9 mouse cellular contexts compared by ENCODE assay signal in genomic region chr14:26357242-26357641, GRCm38 (mm10).
DNase-seq lines count a peak whose midpoint lies in the region; ATAC-seq and TF ChIP-seq lines count a peak whose summit lies in the region.
"Had no signal": no experiment of that assay in that cellular context is flagged by ENCODE, and none has a peak within 500 bp of the region (broad histone marks: within the 10 kb centered on the region; RNA-seq: fewer than 3 reads in every experiment).

No protein-coding gene starts in this region.

- H3K36me3 ChIP-seq in ES-Bruce4 (ENCODE audit: control insufficient read depth, insufficient read depth, low read length, poor library complexity, severe bottlenecking), result no peaks in the 10 kb centered on the region
- H3K36me3 ChIP-seq in heart, embryonic 15.5 days, result no peaks in the 10 kb centered on the region
- no peaks in the 10 kb centered on the region for H3K36me3 ChIP-seq in liver, adult 2 months (ENCODE audit: control insufficient read depth, insufficient read depth, low read length)

- peak; percentile 96 for TF ChIP-seq EP300 in ES-Bruce4 (IDR thresholded peaks at IDR 0.05; ENCODE audit: insufficient read depth, low read depth, low read length)

- 21% methylated on average over 6 of the region's 6 CpGs for WGBS in heart, embryonic 15.5 days
- WGBS in liver, adult 2 months, result 30% methylated on average over 6 of the region's 6 CpGs

- H3K27me3 ChIP-seq in ES-Bruce4 (ENCODE audit: control insufficient read depth, insufficient read depth, low read length, poor library complexity, severe bottlenecking), result no peaks in the 10 kb centered on the region
- no peaks in the 10 kb centered on the region for H3K27me3 ChIP-seq in heart, embryonic 15.5 days
- H3K27me3 ChIP-seq in liver, adult 2 months (ENCODE audit: control insufficient read depth, insufficient read depth, low read length), result no peaks in the 10 kb centered on the region

- H3K4me3 ChIP-seq in ES-Bruce4 (ENCODE audit: low read depth, low read length), result peak overlapping the region; percentile 14
- H3K4me3 ChIP-seq in heart, embryonic 15.5 days, result no peak overlapping the region
- H3K4me3 ChIP-seq in liver, adult 2 months (ENCODE audit: insufficient read depth, low read depth, low read length), result no peak overlapping the region

- 0 out of 2 replicates have a peak overlapping the region, but pooled peaks have one; percentile 3 for H3K9ac ChIP-seq in ES-Bruce4 (ENCODE audit: low read depth, poor library complexity, severe bottlenecking)
- no peak overlapping the region for H3K9ac ChIP-seq in heart, embryonic 15.5 days
- H3K9ac ChIP-seq in liver, adult 2 months (ENCODE audit: low read depth, low read length), result no peak overlapping the region
- H3K9ac ChIP-seq: liver, embryonic 14.5 days had no signal

- peak overlapping the region; percentile 33 for H3K4me2 ChIP-seq in heart, embryonic 15.5 days

- TF ChIP-seq POLR2A in ES-Bruce4 (IDR thresholded peaks at IDR 0.05; ENCODE audit: insufficient read depth, low read length), result no peak
- TF ChIP-seq POLR2A in liver, adult 2 months (IDR thresholded peaks at IDR 0.05; ENCODE audit: extremely low read depth, insufficient read depth, low read length), result no peak

- H3K79me2 ChIP-seq in liver, adult 2 months (ENCODE audit: control insufficient read depth, insufficient read depth, low read length), result no peaks in the 10 kb centered on the region

- H3K9me3 ChIP-seq in ES-Bruce4 (replicated peaks; ENCODE audit: control insufficient read depth, insufficient read depth, low read length, poor library complexity, severe bottlenecking), result no peaks in the 10 kb centered on the region
- H3K9me3 ChIP-seq in heart, embryonic 15.5 days (replicated peaks), result no peaks in the 10 kb centered on the region

- peaks cover 6% of the 10 kb centered on the region for H3K4me1 ChIP-seq in ES-Bruce4 (ENCODE audit: control insufficient read depth, insufficient read depth, low read length)
- peaks cover 16% of the 10 kb centered on the region for H3K4me1 ChIP-seq in heart, embryonic 15.5 days (replicated peaks)
- no peaks in the 10 kb centered on the region for H3K4me1 ChIP-seq in liver, adult 2 months (ENCODE audit: control insufficient read depth, insufficient read depth, low read length)

- TF ChIP-seq CTCF in ES-Bruce4 (IDR thresholded peaks at IDR 0.05; ENCODE audit: low read depth, low read length), result no peak
- TF ChIP-seq CTCF in liver, adult 2 months (IDR thresholded peaks at IDR 0.05; ENCODE audit: low read depth, low read length), result no peak

- ATAC-seq in heart, embryonic 15.5 days (replicated peaks; ENCODE audit: insufficient number of reproducible peaks, insufficient read depth, low FRiP score, low read depth), result peak; percentile 80
- no peak for ATAC-seq in frontal cortex, adult (ENCODE audit: low TSS enrichment)

- H3K27ac ChIP-seq in ES-Bruce4 (ENCODE audit: insufficient read depth, low read length), result no peak overlapping the region
- H3K27ac ChIP-seq in heart, embryonic 15.5 days, result no peak overlapping the region; the same call in 1 of the 2 replicates
- no peak overlapping the region for H3K27ac ChIP-seq in liver, adult 2 months (replicated peaks; ENCODE audit: insufficient read depth, low read depth, low read length)
- H3K27ac ChIP-seq: liver, embryonic 14.5 days had no signal

- peak; percentile 84 to 92 for DNase-seq in adrenal gland, adult (ENCODE audit: inconsistent age in 2 of 2, low spot score in 1 of 2)
- peak; percentile 70 for DNase-seq in liver, adult 2 months (ENCODE audit: extremely low read depth, low read depth, low spot score)
- no peak for DNase-seq in left cerebral cortex, adult 9 months (ENCODE audit: low spot score in 2 of 2)
- no peak for DNase-seq in left cerebral cortex, adult 18-20 months (ENCODE audit: low spot score in 2 of 2)
- no peak for DNase-seq in cerebellum, adult 18-20 months

Comparison
In these comparisons a context has a peak if more than half of its experiments do, and no peak if none do; other contexts are left out.
1. DNase-seq: peak in adrenal gland, adult (2 of 2) and liver, adult 2 months (single experiment); none in left cerebral cortex, adult 9 months (0 of 2), left cerebral cortex, adult 18-20 months (0 of 2) and cerebellum, adult 18-20 months (0 of 2).